Mouse (Mus musculus): ENCODE results near the gene Cox4i1.

Gene Cox4i1

GRCm38 (mm10) chr8:120667561-120668373 is at the start of gene Cox4i1, which contains the start of gene Gm27021:
Gene Cox4i1, plus strand, starts transcription at chr8:120668222.
Gene Gm27021, minus strand, starts transcription at chr8:120668079.
- DNase-seq (ENCODE audit: low spot score in 2 of 2): peak; percentile 84 to 95

- DNase-seq (ENCODE audit: low spot score in 2 of 2): no peak
Measured at GRCm38 (mm10) chr8:120619235-120620180, 48.5 kb upstream of the Cox4i1 start.

- DNase-seq (ENCODE audit: low spot score in 2 of 2): no peak
Measured at GRCm38 (mm10) chr8:120620441-120620840, 47.6 kb upstream of the Cox4i1 start.

- no peak for DNase-seq (ENCODE audit: low spot score in 2 of 2)
Measured at GRCm38 (mm10) chr8:120622161-120622560, 45.9 kb upstream of the Cox4i1 start.

GRCm38 (mm10) chr8:120623608-120624007 is 44.4 kb upstream of the Cox4i1 start:
- no peak for DNase-seq (ENCODE audit: low spot score in 2 of 2)

GRCm38 (mm10) chr8:120626461-120626860 is 41.6 kb upstream of the Cox4i1 start:
- DNase-seq (ENCODE audit: low spot score in 2 of 2): no peak

GRCm38 (mm10) chr8:120627298-120627697 is 40.7 kb upstream of the Cox4i1 start:
- DNase-seq (ENCODE audit: low spot score in 2 of 2): no peak

GRCm38 (mm10) chr8:120630031-120630430 is 38.0 kb upstream of the Cox4i1 start:
- DNase-seq (ENCODE audit: low spot score in 2 of 2): no peak

- no peak for DNase-seq (ENCODE audit: low spot score in 2 of 2)
Measured at GRCm38 (mm10) chr8:120630848-120631247, 37.2 kb upstream of the Cox4i1 start.

- DNase-seq (ENCODE audit: low spot score in 2 of 2): no peak
Measured at GRCm38 (mm10) chr8:120631441-120632375, 36.3 kb upstream of the Cox4i1 start.

GRCm38 (mm10) chr8:120632969-120633664 is 34.9 kb upstream of the Cox4i1 start:
- DNase-seq (ENCODE audit: low spot score in 2 of 2): no peak

GRCm38 (mm10) chr8:120633665-120634271 is 34.3 kb upstream of the Cox4i1 start:
- no peak for DNase-seq (ENCODE audit: low spot score in 2 of 2)

- peak; percentile 58 to 61 for DNase-seq (ENCODE audit: low spot score in 2 of 2)
Measured at GRCm38 (mm10) chr8:120634329-120634839, 33.6 kb upstream of the Cox4i1 start.

- no peak for DNase-seq (ENCODE audit: low spot score in 2 of 2)
Measured at GRCm38 (mm10) chr8:120641245-120641644, 26.8 kb upstream of the Cox4i1 start.

- no peak for DNase-seq (ENCODE audit: low spot score in 2 of 2)
Measured at GRCm38 (mm10) chr8:120642031-120642662, 25.9 kb upstream of the Cox4i1 start.

- DNase-seq (ENCODE audit: low spot score in 2 of 2): no peak
Measured at GRCm38 (mm10) chr8:120644663-120645062, 23.4 kb upstream of the Cox4i1 start.

GRCm38 (mm10) chr8:120647532-120647931 is 20.5 kb upstream of the Cox4i1 start, which contains the start of gene 1190005I06Rik:
Gene 1190005I06Rik, minus strand, starts transcription at chr8:120647632.
- no peak for DNase-seq (ENCODE audit: low spot score in 2 of 2)

- no peak for DNase-seq (ENCODE audit: low spot score in 2 of 2)
Measured at GRCm38 (mm10) chr8:120656322-120657052, 11.5 kb upstream of the Cox4i1 start.

- no peak for DNase-seq (ENCODE audit: low spot score in 2 of 2)
Measured at GRCm38 (mm10) chr8:120657415-120657814, 10.6 kb upstream of the Cox4i1 start.

All from thymus, postnatal 10 days (tissue).